Mouse (Mus musculus) intestine, embryonic 14.5 days (tissue): ENCODE data around the gene Dydc1. TPM values are rescaled to one million over a fixed set of nuclear protein-coding genes. Genes with fewer than 3 reads are reported as not detected.

Experiments
- ATAC-seq: fragments of 200-750 bp; cut with Nextera tagmentation; replicated peaks from 2 replicates; pipeline ENCODE4 v1.8.0; 2017; ENCODE audit warnings: low read depth, moderate number of reproducible peaks, moderate TSS enrichment, moderate library complexity; ENCODE audit not compliant: low FRiP score, low TSS enrichment
- DNase-seq: peaks from one replicate; pipeline ENCODE4 v3.0.0-alpha.2; 2018; ENCODE audit warnings: low spot score
- H3K27ac ChIP-seq: fragments of 300-500 bp; sonication (generic); 2 replicates; pipeline ENCODE4 v1.5.1; 2014; ENCODE audit warnings: low read depth, mild to moderate bottlenecking, control low read depth
- H3K27me3 ChIP-seq: fragments of 300-500 bp; sonication (generic); replicated peaks from 2 replicates; pipeline ENCODE4 v1.6.1; 2014; ENCODE audit warnings: low read length, control low read depth; ENCODE audit not compliant: control insufficient read depth, insufficient read depth
- H3K36me3 ChIP-seq: fragments of 300-500 bp; sonication (generic); 2 replicates; pipeline ENCODE4 v1.6.1; 2014; ENCODE audit warnings: low read length, control low read depth; ENCODE audit not compliant: control insufficient read depth, insufficient read depth
- H3K4me1 ChIP-seq: fragments of 300-500 bp; sonication (generic); replicated peaks from 2 replicates; pipeline ENCODE4 v1.6.1; 2014; ENCODE audit warnings: low read length, control low read depth, mixed read lengths; ENCODE audit not compliant: control insufficient read depth, insufficient read depth
- H3K4me2 ChIP-seq: fragments of 300-500 bp; sonication (generic); 2 replicates; pipeline ENCODE4 v1.6.1; 2014; ENCODE audit warnings: low read length
- H3K4me3 ChIP-seq: fragments of 300-500 bp; sonication (generic); 2 replicates; pipeline ENCODE4 v1.5.1; 2014; ENCODE audit warnings: low read depth, low read length, control low read depth, mixed read lengths
- H3K9ac ChIP-seq: fragments of 300-500 bp; sonication (generic); 2 replicates; pipeline ENCODE4 v1.6.1; 2014; ENCODE audit warnings: mild to moderate bottlenecking, low read length
- H3K9me3 ChIP-seq: fragments of 300-500 bp; sonication (generic); 2 replicates; pipeline ENCODE4 v1.6.1; 2016; ENCODE audit warnings: low read length, control low read depth; ENCODE audit not compliant: control insufficient read depth
- WGBS: fragments of 180-500 bp; shearing (Covaris S2); extraction: QIAGEN DNeasy Blood & Tissue Kit; methylation state at CpG from one replicate; pipeline ENCODE4 v1.1.7; 2014; 5-methylcytosine and 5-hydroxymethylcytosine counted together
- polyA plus RNA-seq: library from polyadenylated mRNA; unstranded; fragments of >200 nt; fragmentation: Nextera tagmentation; extraction: Ambion mirVana; gene quantifications from 2 replicates; pipeline ENCODE4 v1.2.1, GENCODE M21; 2014

The Dydc1 gene
- polyA plus RNA-seq, 1 experiment from 2014 or later: not detected

DNA sequence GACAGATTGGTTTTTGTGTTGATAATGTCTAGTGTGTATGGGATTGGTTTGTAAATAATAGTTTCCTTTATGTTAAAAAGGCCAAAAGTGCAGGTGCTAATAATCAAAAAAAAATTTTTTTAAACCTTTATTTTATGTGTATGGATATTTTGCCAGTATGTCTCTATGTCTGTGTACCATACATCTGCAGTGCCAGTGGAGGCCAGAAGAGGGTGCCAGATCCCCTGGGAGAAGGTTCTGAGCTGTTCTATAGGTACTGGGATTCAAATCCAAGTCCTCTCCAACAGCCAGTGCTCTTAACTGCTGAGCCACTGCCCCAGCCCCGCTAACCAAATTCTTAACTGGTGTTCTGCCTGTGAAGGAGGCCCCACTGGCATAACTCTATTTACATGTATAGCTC, 14.8 kb downstream of the Dydc1 start:
- Histone ChIP-seq H3K36me3 (no peaks in the 10 kb centered on the region), H3K4me3 (no peak overlapping the region), H3K27ac (no peak overlapping the region), H3K4me2 (no peak overlapping the region), H3K9ac (no peak overlapping the region), H3K9me3 (no peaks in the 10 kb centered on the region), H3K4me1 (no peaks in the 10 kb centered on the region), H3K27me3 (no peaks in the 10 kb centered on the region)
- DNase-seq: no peak
- WGBS: 84% methylated on average over 1 of the region's 1 CpGs
- ATAC-seq: no peak

DNA sequence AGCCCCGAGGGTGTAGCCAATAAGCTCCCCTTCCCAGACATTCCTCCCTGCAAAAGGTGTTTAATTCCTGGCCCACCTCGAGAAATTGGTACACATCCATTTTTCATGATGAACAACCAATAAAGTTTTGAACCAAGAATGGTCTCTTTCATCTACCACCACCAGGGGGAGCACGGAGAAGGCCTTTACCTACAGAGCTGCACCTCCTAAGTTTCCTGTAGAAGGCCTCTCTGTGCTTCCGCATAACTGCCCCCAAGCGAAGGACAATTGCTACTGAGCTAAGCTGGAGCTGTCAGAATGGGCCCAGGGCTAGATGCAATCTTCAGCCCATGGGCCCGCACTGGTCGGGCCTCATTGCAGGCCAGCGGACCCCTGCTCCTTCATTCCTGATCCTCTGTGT, 18.1 kb downstream of the Dydc1 start:
- Histone ChIP-seq H3K4me3 (no peak overlapping the region), H3K9me3 (no peaks in the 10 kb centered on the region), H3K27ac (no peak overlapping the region), H3K27me3 (no peaks in the 10 kb centered on the region), H3K4me1 (no peaks in the 10 kb centered on the region), H3K9ac (no peak overlapping the region), H3K36me3 (no peaks in the 10 kb centered on the region), H3K4me2 (no peak overlapping the region)
- WGBS: 43% methylated on average over 8 of the region's 8 CpGs
- DNase-seq (no peak), ATAC-seq (no peak)

DNA sequence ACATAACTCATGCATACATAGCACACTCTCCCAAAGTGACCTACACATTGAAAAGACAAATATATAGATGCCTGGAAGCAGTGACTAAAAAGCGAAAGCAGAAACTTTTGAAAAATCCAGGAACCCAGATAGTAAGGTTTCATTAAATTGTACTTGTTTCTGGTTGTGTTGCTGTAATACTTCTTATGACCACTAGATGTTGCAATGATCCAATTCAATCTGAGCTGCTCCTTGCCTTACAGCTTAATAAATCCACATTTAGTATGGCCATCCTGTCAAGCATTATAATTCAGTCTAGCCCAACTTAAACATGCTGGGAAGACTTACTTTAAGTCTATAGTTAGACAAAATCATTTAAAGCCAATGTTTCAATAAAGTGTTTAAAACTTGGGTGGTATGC, 21.4 kb downstream of the Dydc1 start:
- DNase-seq: no peak

DNA sequence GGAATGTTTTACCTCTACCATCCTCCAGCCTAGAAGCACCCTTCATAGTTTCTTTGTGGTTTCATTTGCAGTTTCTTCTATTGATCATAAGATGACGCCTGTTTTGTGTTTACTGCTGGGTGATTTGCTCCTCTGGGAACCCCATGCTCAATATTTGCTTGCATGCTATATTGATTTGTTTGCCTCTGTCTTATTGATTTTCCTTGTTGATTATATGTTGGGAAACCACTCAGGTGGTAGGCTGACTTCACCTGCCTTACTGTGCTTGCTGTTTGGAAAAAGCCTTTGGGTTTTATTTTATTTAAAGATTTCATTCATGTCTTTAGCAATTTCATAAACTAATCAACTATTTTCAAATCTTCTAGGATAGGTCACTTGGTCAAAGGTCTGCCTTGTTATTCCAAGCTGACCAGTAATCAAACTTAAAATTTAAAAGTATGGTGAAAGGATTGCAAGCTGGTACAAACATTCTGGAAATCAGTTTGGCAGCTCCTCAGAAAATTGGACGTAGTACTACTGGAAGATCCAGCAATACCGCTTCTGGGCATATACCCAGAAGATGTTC, 23.7 kb downstream of the Dydc1 start:
- H3K4me3 ChIP-seq: no peak overlapping the region
- no peaks in the 10 kb centered on the region for H3K4me1 ChIP-seq
- no peaks in the 10 kb centered on the region for H3K36me3 ChIP-seq
- H3K27ac ChIP-seq: no peak overlapping the region
- H3K4me2 ChIP-seq: no peak overlapping the region
- no peaks in the 10 kb centered on the region for H3K27me3 ChIP-seq
- DNase-seq (no peak), ATAC-seq (no peak)
- H3K9me3 ChIP-seq: no peaks in the 10 kb centered on the region
- no peak overlapping the region for H3K9ac ChIP-seq
- 86% methylated on average over 3 of the region's 3 CpGs for WGBS

More for the DNA sequence above, 21.4 kb downstream of the Dydc1 start:
- no peak for ATAC-seq
- Histone ChIP-seq H3K9me3 (no peaks in the 10 kb centered on the region), H3K4me3 (no peak overlapping the region), H3K27me3 (no peaks in the 10 kb centered on the region), H3K36me3 (no peaks in the 10 kb centered on the region), H3K4me1 (no peaks in the 10 kb centered on the region), H3K4me2 (no peak overlapping the region), H3K27ac (no peak overlapping the region), H3K9ac (no peak overlapping the region)
- 65% methylated on average over 1 of the region's 1 CpGs for WGBS

DNA sequence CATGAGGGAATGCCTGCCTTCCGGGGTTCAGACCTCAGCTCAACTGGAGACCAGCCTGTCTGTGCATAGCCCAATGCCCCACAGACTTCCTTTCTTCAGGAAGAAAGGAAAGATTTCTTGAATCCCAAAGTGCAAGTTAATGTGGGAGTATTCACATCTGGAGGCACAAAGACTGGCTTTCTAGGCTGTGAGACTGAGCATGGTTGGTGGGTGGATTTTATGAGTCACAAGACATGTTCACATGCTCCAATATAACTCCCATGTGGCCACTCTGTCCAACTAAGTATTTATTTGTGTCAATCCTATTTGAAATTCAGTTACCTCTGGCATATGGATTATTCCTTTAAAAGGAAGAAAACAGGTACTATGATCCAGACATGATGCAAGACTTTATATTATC, 26.0 kb downstream of the Dydc1 start:
- ATAC-seq: no peak
- H3K9ac ChIP-seq: no peak overlapping the region
- 83% methylated on average over 1 of the region's 1 CpGs for WGBS
- H3K27ac ChIP-seq: no peak overlapping the region
- H3K36me3 ChIP-seq: no peaks in the 10 kb centered on the region
- no peak overlapping the region for H3K4me3 ChIP-seq
- no peaks in the 10 kb centered on the region for H3K9me3 ChIP-seq
- no peaks in the 10 kb centered on the region for H3K4me1 ChIP-seq
- DNase-seq: no peak
- H3K4me2 ChIP-seq: no peak overlapping the region
- H3K27me3 ChIP-seq: no peaks in the 10 kb centered on the region

DNA sequence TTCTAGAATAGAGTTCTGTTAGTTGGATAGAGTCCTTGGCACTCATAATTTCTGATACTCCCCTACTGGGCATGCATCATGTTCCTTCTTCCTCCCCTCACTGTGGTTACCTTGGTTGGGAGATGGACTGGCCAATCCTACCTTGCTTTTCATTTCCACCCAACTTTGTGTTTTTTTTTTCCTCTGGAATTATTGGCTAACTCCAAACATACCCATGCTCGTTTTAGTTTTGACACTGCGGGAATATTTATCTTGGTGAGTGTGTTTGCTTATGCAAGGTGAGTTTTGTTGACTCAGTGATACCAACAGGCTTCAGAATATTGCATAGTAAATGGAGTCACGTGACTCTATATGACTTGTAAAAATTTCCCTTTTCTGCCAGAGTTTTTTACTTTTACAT, 28.0 kb downstream of the Dydc1 start:
- no peak overlapping the region for H3K4me2 ChIP-seq
- no peak overlapping the region for H3K4me3 ChIP-seq
- no peaks in the 10 kb centered on the region for H3K27me3 ChIP-seq
- no peak for DNase-seq
- H3K27ac ChIP-seq: no peak overlapping the region
- H3K9me3 ChIP-seq: no peaks in the 10 kb centered on the region
- H3K36me3 ChIP-seq: no peaks in the 10 kb centered on the region
- H3K9ac ChIP-seq: no peak overlapping the region
- no peaks in the 10 kb centered on the region for H3K4me1 ChIP-seq
- WGBS: 60% methylated on average over 3 of the region's 3 CpGs
- ATAC-seq: no peak

DNA sequence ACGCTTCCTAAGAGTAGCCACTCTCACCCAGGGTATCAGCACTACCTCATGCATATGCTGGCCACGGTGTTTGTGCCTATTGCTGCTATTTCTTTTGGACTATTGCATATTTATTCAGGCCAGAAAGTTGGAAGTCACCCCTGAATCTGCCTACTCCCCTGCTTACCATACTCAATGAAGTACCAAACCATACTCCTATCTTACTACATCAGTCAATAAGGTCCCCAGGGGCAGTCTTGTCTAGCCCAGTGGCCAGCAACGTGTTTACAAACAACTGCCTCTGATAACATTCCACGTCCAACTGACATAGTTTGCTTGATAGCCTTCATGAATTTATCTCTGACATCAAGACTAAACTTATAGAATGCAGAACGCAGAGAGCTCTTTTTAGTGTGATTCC, 28.5 kb downstream of the Dydc1 start:
- WGBS: 78% methylated on average over 5 of the region's 5 CpGs
- no peaks in the 10 kb centered on the region for H3K4me1 ChIP-seq
- no peak overlapping the region for H3K4me2 ChIP-seq
- no peaks in the 10 kb centered on the region for H3K27me3 ChIP-seq
- no peaks in the 10 kb centered on the region for H3K9me3 ChIP-seq
- DNase-seq (no peak), ATAC-seq (no peak)
- no peak overlapping the region for H3K9ac ChIP-seq
- H3K4me3 ChIP-seq: no peak overlapping the region
- no peak overlapping the region for H3K27ac ChIP-seq
- H3K36me3 ChIP-seq: no peaks in the 10 kb centered on the region

DNA sequence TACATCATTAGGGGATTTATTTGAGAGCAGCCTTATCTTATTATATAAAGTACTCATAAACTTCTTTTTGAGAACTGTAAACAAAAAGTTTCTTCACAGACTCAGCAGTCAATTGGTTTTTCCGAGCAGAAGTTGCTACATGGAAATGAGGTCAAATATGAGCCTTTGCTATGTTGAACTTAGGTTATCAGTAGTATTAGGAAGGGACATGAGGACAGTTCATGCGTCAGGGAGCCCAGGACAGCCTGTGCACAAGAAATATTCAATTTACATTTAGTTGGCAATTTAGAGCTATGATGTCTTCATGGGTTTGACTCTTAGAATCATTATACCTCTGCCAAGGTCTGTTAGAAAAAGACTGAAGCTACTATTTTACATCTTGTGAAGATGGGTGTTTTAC, 29.6 kb downstream of the Dydc1 start:
- DNase-seq: no peak
- H3K9ac ChIP-seq: no peak overlapping the region
- H3K4me2 ChIP-seq: no peak overlapping the region
- no peaks in the 10 kb centered on the region for H3K36me3 ChIP-seq
- no peaks in the 10 kb centered on the region for H3K9me3 ChIP-seq
- H3K27ac ChIP-seq: no peak overlapping the region
- no peak for ATAC-seq
- 64% methylated on average over 2 of the region's 2 CpGs for WGBS
- H3K27me3 ChIP-seq: no peaks in the 10 kb centered on the region
- no peaks in the 10 kb centered on the region for H3K4me1 ChIP-seq
- H3K4me3 ChIP-seq: no peak overlapping the region

DNA sequence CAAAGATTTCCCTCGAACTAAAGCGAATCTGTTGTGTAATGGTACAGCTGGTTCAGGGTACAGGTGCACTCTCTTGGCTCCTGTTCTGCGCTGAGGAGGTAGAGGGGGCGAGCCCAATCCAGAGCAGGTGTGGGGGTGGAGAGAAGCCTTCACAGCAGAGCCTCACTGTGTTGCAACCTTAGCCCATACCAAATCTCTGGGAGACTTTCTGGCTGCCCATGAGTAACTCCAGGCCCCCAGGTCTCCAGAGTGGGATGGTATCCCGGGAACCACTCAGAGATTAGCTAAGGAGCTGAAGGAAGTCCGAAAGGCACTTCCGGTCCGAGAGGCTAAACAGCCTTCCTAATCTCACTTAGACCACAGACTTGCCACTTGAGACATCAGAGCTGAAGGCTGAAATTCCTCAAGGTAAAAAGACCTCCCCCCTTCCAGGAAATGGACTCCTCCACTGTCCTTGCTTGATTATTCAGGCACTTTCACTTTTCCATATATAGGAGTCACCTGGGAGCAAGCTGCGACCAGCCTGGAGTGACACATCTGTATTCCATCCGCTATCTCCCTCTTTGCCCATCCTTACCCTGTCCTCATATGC, 32.2 kb downstream of the Dydc1 start, which contains the start of gene Mat1a:
Gene Mat1a (plus strand): TSS at position 183 of the 592 bp plus-strand sequence.
- Histone ChIP-seq H3K4me2 (no peak within 1 kb of the TSS), H3K9me3 (no peaks in the 10 kb centered on the region), H3K4me3 (no peak within 1 kb of the TSS), H3K4me1 (no peaks in the 10 kb centered on the region), H3K27me3 (no peaks in the 10 kb centered on the region), H3K27ac (no peak within 1 kb of the TSS), H3K9ac (no peak within 1 kb of the TSS), H3K36me3 (no peaks in the 10 kb centered on the region)
- ATAC-seq (no peak), DNase-seq (no peak)
- WGBS: 69% methylated on average over 10 of the region's 10 CpGs
